Mouse (Mus musculus): Measurements from ENCODE around the gene Tent5b. TPM values are rescaled to one million over a fixed set of nuclear protein-coding genes. Genes with fewer than 3 reads are reported as not detected.
A peak's percentile ranks its signal among the peaks of the same experiment; 100 is the strongest.

The Tent5b gene
- polyA plus RNA-seq, 1 experiment from 2014 or later = 1.5 TPM

DNA sequence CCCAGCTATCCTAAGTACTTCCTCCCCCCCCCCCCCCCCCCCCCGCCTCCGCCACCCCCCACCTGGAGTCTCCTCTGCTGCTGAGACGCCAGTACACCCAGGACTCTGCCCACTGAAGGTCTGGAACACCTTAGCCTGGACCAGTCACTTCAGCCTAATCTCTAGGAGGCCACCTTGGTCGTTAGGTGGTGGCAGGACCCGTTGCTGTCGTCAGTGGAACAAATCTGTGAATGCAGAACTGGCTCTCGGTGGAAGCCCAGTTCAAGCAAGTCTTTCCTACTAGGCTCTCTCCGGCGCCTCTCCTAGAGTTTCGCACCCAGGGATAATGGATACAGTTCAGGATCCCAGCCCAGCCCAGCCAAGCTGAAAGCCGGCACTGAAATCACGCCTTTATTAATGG, 14.0 kb downstream of the Tent5b start:
- Histone ChIP-seq H3K36me3 (no peaks in the 10 kb centered on the region), H3K27me3 (peaks cover 56% of the 10 kb centered on the region), H3K9me3 (replicated peaks) (no peaks in the 10 kb centered on the region), H3K4me2 (replicated peaks) (peak overlapping the region; percentile 52), H3K9ac (no peak overlapping the region), H3K4me1 (peaks cover 36% of the 10 kb centered on the region), H3K27ac (no peak overlapping the region), H3K4me3 (peak overlapping the region; percentile 25)
- 31% methylated on average over 9 of the region's 12 CpGs for WGBS
- ATAC-seq (ENCODE audit: low FRiP score) = no peak

DNA sequence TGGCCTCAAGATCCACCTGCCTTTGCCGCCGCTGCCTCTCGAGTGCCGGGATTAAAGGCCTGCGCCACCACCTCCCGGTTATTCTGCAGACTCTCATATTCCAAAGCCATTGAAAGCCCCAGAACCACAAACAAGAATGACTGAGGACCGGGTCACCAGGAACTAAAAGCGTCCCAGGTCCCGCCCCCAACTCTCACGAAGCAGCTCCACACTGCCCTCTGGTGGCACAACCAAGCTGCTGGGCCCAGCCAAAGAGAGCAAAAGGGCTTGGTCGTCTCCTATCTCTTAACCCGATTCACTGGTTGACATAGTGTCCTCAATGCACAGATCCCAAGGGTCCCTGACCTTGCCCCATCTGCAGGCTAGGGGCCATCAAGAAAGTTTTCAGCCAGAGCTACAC, 14.5 kb downstream of the Tent5b start:
- H3K27me3 ChIP-seq = peaks cover 62% of the 10 kb centered on the region
- peak overlapping the region; percentile 52 for H3K4me2 ChIP-seq (replicated peaks)
- no peak overlapping the region for H3K9ac ChIP-seq
- no peaks in the 10 kb centered on the region for H3K9me3 ChIP-seq (replicated peaks)
- H3K27ac ChIP-seq = no peak overlapping the region
- WGBS = under 1% methylated on average over 12 of the region's 12 CpGs
- peaks cover 36% of the 10 kb centered on the region for H3K4me1 ChIP-seq
- peak overlapping the region; percentile 25 for H3K4me3 ChIP-seq
- no peaks in the 10 kb centered on the region for H3K36me3 ChIP-seq
- ATAC-seq (ENCODE audit: low FRiP score) = no peak

DNA sequence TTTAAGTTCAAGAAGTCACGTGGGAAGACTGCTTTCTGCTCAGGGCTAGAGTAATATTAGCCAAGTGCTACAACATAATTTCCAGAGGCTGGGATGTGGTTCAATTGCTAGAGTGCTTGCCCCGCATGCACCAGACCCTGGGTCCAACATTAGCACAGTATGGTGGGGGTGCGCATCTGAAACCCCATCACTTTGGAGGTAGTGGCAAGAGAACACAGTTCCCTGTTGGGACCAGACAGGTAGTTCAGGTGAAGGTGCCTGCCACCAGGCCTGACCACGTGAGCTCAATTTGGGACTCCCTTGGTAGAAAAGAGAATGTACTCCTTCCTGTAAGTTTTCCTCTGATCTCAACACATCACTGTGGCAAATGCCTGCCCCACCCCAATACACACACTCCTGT, 14.9 kb downstream of the Tent5b start:
- Histone ChIP-seq H3K27me3 (peaks cover 66% of the 10 kb centered on the region), H3K9ac (no peak overlapping the region), H3K4me1 (peaks cover 32% of the 10 kb centered on the region), H3K27ac (no peak overlapping the region), H3K4me3 (no peak overlapping the region), H3K9me3 (replicated peaks) (no peaks in the 10 kb centered on the region), H3K4me2 (replicated peaks) (no peak overlapping the region), H3K36me3 (no peaks in the 10 kb centered on the region)
- WGBS = 70% methylated on average over 4 of the region's 4 CpGs
- no peak for ATAC-seq (ENCODE audit: low FRiP score)

DNA sequence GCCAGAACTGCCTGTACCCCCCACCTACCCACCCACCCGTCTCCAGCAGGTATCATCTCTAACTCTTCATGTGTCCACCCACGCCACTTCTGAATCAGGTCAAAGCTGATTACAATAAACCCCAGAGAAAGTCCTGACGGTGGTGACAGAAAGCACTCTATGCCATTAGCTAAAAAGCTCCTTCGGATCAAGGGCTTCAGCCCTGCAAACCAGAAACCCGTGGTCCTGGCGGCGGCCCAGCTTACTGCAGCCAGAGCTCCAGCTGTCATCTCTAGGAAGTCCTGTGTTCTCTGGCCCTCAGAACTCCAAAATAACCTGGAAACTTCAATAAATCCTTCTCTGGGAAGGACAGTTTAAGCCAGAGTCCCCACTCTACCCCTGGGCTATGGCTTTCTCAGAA, 15.8 kb downstream of the Tent5b start:
- Histone ChIP-seq H3K9me3 (replicated peaks) (no peaks in the 10 kb centered on the region), H3K4me2 (replicated peaks) (no peak overlapping the region), H3K27ac (no peak overlapping the region), H3K4me1 (peaks cover 32% of the 10 kb centered on the region), H3K36me3 (no peaks in the 10 kb centered on the region), H3K9ac (no peak overlapping the region), H3K4me3 (no peak overlapping the region), H3K27me3 (peaks cover 74% of the 10 kb centered on the region)
- WGBS = 31% methylated on average over 7 of the region's 7 CpGs
- no peak for ATAC-seq (ENCODE audit: low FRiP score)

DNA sequence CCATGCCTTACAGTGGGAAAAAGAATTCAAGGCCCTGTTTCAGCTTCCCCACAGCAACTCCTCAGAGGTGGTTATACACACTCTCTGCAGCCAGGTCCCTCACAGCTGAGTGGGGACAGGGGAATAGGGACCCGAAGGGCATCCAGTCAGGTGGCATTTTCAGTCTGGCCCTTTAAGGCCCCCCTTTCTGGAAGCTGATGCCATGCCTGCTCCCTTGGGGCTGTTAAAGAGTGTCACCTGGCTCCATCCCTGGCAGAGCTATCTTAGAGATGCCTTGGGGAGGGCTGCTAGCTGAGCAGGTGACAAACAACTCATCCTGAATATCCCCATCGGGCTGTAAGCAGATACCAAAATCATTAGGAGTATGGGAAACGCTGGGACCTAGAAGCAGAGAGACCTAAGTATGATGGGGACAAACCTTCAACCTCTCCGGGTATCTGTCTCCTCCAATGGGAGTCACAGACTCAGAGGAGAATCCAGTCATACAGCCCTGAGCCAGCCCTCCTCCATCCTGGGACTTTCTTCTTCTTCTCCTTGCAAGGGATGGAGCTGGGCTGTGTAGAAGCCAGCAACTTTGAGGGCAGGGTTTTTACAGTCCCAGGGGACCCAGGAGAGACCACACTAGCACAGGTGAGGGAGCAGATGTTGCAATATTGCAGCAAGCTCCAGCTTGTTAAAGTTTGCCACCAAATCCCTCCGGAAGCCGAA, 17.0 kb downstream of the Tent5b start:
- Histone ChIP-seq H3K4me2 (replicated peaks) (peak overlapping the region; percentile 100), H3K36me3 (no peaks in the 10 kb centered on the region), H3K4me3 (peak overlapping the region; percentile 69), H3K9me3 (replicated peaks) (no peaks in the 10 kb centered on the region), H3K9ac (no peak overlapping the region), H3K4me1 (peaks cover 24% of the 10 kb centered on the region), H3K27me3 (peaks cover 86% of the 10 kb centered on the region), H3K27ac (no peak overlapping the region)
- WGBS = 28% methylated on average over 6 of the region's 6 CpGs
- no peak for ATAC-seq (ENCODE audit: low FRiP score)

DNA sequence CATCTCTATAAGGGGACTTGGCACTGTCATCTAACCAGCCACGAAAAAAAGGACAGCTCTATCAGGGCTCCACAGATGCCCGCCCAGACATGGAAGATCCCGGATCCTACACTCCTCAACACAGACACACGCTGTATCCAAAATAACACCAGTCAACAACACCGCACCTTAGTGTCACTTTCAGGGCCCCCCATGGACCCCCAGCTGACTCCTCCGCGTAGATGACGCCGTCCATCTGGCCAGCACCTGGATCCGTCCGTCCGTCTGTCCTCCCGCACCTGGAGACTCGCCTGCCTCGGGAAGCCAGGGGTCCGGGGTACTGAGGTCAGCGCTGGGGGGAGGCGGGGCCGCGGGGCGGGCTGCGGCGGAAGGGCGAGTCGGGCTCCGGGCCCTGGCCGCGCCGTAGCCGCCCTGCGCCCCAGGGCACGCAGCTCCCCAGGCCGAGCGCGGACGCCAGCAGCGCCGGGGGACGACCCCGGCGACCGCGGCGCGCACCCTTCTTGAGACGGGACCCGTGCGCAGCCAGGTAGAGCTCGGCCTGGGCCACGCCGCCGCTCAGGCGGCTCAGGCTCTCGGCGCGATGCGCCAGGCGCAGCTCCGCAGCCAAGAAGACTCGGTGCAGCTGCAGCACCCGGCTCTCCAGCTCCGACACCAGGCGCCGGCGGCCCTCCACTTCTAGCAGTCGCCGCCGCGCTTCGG, 17.7 kb downstream of the Tent5b start:
- Histone ChIP-seq H3K4me2 (replicated peaks) (peak overlapping the region; percentile 100), H3K9ac (peak overlapping the region; percentile 78), H3K4me3 (peak overlapping the region; percentile 69), H3K36me3 (no peaks in the 10 kb centered on the region), H3K27ac (0 out of 2 replicates have a peak overlapping the region, but pooled peaks have one; percentile 35), H3K27me3 (peaks cover 92% of the 10 kb centered on the region), H3K4me1 (peaks cover 22% of the 10 kb centered on the region), H3K9me3 (replicated peaks) (no peaks in the 10 kb centered on the region)
- under 1% methylated on average over 70 of the region's 70 CpGs for WGBS
- peak; percentile 67 for ATAC-seq (ENCODE audit: low FRiP score)

DNA sequence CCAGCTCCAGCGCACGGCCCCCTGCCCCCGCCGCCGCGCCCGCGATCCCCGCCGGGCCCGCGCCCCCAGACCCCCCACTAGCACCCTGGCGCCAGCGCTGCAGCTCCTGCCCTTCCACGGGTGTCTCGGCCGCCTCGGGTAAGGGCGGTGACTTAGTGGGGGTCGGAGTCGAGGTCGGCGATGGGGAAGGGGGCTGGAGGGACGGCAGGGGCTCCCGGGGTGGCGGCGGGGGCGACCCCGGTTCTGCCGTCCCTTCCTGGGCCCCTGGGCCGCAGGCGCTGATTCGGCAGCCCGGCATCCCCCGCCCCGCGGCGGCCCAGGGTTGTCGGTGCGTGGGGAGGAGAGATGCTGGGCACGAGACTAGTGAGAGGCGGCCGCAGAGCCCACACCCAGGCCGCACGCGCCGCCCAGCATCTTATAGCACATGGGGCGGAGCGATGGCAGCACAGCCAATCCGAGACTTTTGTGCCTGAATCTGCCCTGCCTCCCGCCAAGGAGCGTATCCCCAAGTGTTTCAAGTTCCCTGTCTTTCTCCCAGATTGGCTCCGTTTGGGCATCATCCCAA, 18.3 kb downstream of the Tent5b start, which contains the start of gene Trnp1:
Gene Trnp1, minus strand, starts transcription at position 391 of the 565 bp plus-strand sequence.
- peak within 1 kb of the TSS; percentile 78 for H3K9ac ChIP-seq
- 0 out of 2 replicates have a peak within 1 kb of the TSS, but pooled peaks have one; percentile 35 for H3K27ac ChIP-seq
- H3K4me3 ChIP-seq = peak within 1 kb of the TSS; percentile 69
- no peaks in the 10 kb centered on the region for H3K36me3 ChIP-seq
- H3K27me3 ChIP-seq = peaks cover 93% of the 10 kb centered on the region
- no peaks in the 10 kb centered on the region for H3K9me3 ChIP-seq (replicated peaks)
- peak; percentile 84 for ATAC-seq (ENCODE audit: low FRiP score)
- H3K4me1 ChIP-seq = peaks cover 22% of the 10 kb centered on the region
- WGBS = under 1% methylated on average over 52 of the region's 53 CpGs
- peak within 1 kb of the TSS; percentile 100 for H3K4me2 ChIP-seq (replicated peaks)

DNA sequence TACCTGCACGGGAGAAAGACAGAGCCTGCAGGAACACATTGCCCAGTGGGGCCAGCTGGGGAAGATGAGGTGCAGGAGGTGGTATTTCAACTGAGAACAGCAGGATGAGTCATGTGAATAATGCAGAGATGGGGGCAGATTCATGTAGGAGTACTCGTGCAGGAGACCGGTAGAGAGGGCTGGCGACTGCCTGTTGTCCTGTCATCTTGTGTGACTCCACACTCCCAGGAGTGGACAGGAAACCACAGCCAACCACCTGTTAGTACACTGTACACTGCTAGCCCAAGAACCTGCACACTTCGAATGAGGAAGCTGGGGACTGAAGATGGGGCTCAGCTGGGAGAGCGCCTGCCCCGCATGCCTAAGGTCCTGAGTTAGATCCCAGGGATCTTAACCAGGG, 21.6 kb downstream of the Tent5b start:
- H3K9me3 ChIP-seq (replicated peaks) = no peaks in the 10 kb centered on the region
- no peak overlapping the region for H3K9ac ChIP-seq
- H3K4me1 ChIP-seq = peaks cover 17% of the 10 kb centered on the region; the same call in 1 of the 2 replicates
- no peak overlapping the region for H3K27ac ChIP-seq
- H3K27me3 ChIP-seq = peaks cover 79% of the 10 kb centered on the region
- 70% methylated on average over 7 of the region's 7 CpGs for WGBS
- no peak overlapping the region for H3K4me2 ChIP-seq (replicated peaks)
- H3K36me3 ChIP-seq = no peaks in the 10 kb centered on the region
- H3K4me3 ChIP-seq = no peak overlapping the region
- ATAC-seq (ENCODE audit: low FRiP score) = no peak

DNA sequence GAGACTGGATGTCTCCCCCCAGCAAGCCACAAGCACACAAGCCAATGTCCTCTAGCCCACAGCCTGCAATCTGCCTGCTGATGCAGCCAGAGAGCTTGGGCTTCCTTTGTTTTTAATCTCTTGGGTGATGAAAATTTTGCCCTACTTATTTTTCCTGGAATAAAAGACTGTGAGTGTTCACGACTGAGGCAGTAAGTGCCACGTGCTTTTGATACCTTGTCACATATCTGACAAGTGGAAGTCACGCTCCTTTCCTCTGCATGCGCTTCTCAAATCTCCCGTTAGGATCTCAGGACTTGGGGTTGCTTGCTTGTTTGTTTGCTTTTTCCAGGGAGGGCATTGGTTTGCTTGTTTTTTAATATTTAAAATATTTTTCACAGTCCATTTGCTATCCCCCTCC, 24.4 kb downstream of the Tent5b start:
- Histone ChIP-seq H3K9me3 (replicated peaks) (no peaks in the 10 kb centered on the region), H3K4me3 (no peak overlapping the region), H3K36me3 (no peaks in the 10 kb centered on the region), H3K4me1 (no peaks in the 10 kb centered on the region), H3K27me3 (peaks cover 59% of the 10 kb centered on the region), H3K9ac (no peak overlapping the region), H3K27ac (no peak overlapping the region), H3K4me2 (replicated peaks) (no peak overlapping the region)
- 53% methylated on average over 5 of the region's 5 CpGs for WGBS
- ATAC-seq (ENCODE audit: low FRiP score) = no peak

DNA sequence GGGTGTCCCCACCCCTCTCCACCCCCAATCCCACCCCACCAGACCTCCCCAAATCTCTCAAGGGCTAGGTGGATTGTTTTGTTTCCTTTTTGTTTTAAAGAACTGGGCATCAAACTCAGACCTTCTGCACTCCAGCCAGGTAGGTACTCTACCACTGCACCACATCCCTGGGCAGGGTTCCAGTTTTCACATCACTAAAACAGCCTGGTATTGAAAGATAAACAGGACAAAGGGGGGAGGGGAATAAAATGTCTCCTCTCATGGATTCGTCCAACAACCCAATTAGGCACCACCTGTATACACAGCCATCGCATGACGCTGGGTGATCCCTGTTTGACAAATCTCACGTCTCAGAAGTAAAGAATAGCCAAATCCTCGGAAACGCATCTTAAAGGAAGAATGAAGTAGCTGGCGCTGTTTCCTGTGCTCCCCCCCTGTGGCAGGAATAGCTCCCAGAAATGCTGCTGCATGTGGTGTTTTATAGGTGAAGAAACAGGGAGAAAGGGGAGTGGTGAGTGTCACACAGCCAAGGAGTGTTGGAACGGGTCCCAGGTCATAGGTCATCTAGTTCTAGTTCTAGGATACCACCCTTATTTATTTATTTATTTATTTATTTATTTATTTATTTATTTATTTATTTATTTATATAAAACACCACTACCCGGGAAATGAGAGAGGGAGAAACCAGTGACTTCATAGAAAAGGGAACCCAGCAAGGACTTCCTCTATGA, 25.0 kb downstream of the Tent5b start:
- H3K4me3 ChIP-seq = no peak overlapping the region
- 69% methylated on average over 9 of the region's 9 CpGs for WGBS
- H3K9me3 ChIP-seq (replicated peaks) = no peaks in the 10 kb centered on the region
- no peak overlapping the region for H3K4me2 ChIP-seq (replicated peaks)
- no peaks in the 10 kb centered on the region for H3K4me1 ChIP-seq
- H3K9ac ChIP-seq = no peak overlapping the region
- H3K36me3 ChIP-seq = no peaks in the 10 kb centered on the region
- H3K27me3 ChIP-seq = peaks cover 53% of the 10 kb centered on the region
- no peak overlapping the region for H3K27ac ChIP-seq
- ATAC-seq (ENCODE audit: low FRiP score) = no peak

DNA sequence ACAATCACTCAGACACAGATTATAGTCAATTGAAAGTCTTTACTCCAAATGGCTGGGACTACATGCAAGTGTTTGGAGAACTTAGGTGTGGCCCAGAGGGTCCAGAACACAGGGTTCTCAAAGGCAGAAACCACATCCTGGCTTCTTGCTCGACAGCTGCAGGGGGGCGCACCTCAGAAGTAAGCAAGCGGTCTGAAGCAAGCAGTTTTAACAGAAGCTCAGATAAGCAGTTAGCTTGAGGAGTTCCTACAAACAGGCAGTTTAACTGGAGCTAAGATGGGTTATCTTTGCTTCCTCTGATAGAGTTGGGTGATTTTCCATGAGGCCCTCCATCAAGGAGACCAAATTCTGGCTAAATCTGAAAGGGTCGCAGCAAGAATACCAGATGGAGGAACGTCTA, 26.6 kb downstream of the Tent5b start:
- WGBS = 70% methylated on average over 5 of the region's 5 CpGs
- Histone ChIP-seq H3K27me3 (peaks cover 39% of the 10 kb centered on the region), H3K9ac (no peak overlapping the region), H3K9me3 (replicated peaks) (no peaks in the 10 kb centered on the region), H3K4me2 (replicated peaks) (no peak overlapping the region), H3K27ac (no peak overlapping the region), H3K4me1 (no peaks in the 10 kb centered on the region), H3K36me3 (no peaks in the 10 kb centered on the region), H3K4me3 (no peak overlapping the region)
- no peak for ATAC-seq (ENCODE audit: low FRiP score)

DNA sequence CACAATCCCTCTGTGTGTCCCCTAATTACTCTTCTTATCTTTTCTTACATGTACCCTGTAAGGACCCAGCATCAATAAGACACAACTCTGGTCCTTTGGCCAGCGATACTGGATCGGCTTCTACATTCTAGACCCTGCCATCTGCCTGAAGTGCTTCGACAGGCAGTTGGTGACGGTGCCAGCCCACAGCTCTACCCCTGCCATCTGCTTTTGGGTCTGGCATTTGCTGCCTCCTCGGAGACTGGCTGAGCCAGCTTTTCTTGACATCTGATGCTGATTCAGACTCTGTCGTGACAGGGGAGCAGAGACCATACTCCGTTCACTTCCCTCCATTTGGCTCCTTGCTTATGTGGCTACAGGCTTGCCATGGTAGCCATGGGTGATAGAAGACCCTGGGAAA, 29.1 kb downstream of the Tent5b start:
- WGBS = 86% methylated on average over 7 of the region's 7 CpGs
- Histone ChIP-seq H3K9ac (no peak overlapping the region), H3K27me3 (peaks cover 28% of the 10 kb centered on the region), H3K4me2 (replicated peaks) (no peak overlapping the region), H3K9me3 (replicated peaks) (no peaks in the 10 kb centered on the region), H3K4me1 (no peaks in the 10 kb centered on the region), H3K36me3 (no peaks in the 10 kb centered on the region), H3K4me3 (no peak overlapping the region), H3K27ac (no peak overlapping the region)
- no peak for ATAC-seq (ENCODE audit: low FRiP score)

Measured in hindbrain, embryonic 12.5 days (tissue).